Mouse (Mus musculus): ENCODE measurements around the gene Il11.

The Il11 gene

DNA sequence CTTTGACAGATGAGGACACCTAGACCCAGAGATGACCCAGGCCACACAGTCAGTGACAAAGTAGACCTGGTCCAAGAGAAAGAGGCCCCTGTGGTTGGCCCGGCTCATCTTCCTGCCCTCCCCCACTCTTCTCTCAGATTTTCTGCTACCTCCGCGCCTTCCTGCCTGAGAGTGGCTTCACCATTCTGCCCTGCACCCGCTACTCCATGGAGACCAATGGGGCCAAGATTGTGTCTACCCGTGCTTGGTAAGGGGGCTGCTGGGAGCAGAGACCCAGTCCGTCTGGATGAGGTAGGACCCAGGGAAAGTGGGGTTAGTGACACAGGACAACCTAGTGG lies 40.2 kb downstream of the Il11 start:
- no peak for DNase-seq

DNA sequence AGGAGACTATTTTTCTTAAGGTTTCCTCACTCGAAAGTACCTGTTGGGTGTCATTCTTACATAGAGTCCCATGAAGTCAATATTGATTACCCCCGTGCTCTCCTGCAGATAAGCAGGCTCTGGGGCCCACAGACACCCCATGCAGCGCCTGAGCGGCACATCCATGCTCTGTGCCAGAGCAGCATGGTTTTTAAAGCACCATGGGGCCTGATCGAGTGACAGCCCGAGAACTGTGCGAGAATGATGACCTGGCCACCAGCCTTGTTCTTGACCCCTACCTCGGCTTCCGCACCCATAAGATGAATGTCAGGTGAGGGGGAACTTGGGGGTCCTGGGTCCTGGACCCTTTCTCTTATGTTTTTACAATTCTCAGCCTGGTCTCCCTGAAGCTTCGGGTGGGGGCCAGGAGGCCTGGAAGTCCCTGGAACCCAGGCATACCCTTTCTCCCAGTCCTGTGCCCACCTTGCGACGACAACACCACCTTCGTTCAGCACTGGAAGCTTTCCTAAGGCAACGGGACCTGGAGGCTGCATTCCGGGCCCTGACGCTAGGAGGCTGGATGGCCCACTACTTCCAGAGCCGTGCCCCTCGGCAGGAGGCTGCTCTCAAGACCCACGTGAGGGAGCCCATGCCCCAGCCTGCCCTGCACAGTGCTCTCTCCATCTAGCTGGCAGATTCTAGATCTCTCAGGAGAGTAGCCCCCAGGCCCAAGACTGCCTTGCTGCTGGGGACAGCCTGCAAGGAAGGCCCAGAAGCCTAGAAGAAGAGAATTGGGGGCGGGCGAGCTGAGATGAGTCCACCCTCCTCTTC lies 40.8 kb downstream of the Il11 start:
- no peak for DNase-seq

DNA sequence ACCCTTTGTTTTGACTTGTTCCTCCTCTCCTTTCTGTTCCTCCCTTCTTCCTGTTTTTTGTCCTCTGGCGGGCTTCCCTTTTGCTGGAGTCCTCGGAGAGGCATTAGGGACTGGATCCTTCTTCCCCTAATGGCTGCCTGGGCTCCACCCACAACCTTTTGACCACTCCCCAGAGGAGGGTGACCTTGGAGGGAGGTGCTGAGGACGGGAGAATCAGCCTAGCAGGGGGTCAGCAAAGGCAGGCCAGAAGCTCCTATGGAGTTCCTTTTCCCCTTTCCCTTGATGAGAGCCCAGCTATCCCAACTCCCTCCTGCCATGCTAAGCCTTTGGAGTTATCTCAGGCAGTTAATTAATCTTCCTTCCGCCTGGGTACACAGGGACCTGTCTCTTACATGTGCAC lies 41.5 kb downstream of the Il11 start:
- DNase-seq = peak; percentile 66 to 75

DNA sequence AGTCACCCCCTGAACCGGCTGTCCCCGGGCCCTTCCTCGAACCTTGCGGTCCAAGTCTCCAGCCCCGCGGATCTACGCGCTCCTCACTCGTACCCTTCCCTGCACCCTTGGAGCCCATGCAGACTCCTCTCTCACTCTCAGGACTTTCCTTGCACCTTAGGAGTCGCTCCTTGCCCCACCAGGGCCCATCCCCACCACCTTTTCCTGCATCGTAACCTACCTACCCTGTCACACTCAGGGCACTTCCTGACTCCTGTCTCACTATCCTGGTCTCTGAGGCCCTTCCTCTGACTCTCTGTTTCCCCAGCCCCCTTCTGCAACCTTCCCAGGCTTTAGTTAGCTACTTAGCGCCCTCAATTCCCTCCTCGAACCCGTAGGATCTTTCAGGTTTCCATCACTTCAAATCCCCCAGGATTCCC lies 42.3 kb downstream of the Il11 start:
- no peak for DNase-seq

DNA sequence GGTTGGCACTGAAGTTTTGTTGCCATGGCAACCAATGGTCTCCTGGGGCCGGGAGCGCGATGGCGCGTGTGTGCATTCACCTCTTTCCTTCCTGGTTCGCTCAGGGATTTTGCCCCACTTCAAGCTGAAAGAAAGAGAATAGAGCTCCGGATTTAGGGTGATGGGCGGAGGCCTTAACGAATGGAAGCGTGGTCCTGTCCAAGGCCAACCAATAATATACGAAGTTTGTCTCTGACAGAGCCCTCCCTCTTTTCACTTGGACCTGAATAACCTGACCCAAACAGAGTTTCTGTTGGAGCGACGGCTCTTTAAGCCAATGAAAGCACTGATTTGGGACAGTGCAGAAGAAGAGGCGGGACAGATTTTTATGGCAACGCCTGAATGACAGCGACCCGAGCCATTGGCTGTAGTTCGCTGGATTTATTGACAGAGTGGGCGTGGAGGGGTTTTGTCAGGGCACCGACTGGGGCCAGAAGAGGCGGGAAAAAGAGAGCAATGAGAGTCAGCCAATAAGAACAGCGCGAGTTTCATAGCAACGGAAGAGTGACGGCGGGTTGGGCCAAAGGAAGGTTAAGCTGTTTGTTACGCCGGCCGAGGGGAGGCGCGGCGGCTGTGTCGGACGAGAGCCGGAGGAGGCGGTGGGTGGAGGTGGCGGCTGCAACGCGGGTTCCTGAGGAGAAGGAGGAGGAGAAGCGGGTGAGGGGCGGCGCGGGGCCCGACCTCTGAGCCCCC lies 42.9 kb downstream of the Il11 start, which contains the start of gene Kmt5c:
Gene Kmt5c, plus strand, starts transcription at position 572 of the 732 bp plus-strand sequence.
- DNase-seq = peak; percentile 98 to 99

DNA sequence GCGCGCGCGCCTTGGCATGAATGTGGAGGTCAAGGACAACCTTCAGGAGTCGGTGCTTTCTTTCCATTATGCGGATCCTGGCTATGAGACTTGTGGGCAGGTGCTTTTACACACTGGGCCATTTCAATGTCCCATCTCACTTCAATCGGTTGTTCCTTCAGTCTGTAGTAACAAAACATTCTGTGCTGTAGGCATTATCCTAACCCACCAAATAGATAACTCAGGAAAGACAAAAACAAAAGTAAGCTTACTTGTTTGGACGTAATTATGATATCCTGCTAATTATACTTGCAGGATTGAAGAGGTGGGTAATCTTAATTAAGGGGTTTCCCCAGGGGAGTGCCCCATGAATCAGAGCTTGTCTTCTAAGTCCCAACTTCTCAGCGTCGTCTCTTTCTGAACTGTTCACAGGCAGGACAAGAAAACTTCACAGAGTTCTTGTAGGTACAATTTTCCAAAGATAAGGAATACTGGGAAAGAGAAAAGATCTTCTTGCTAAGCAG lies 43.6 kb downstream of the Il11 start:
- DNase-seq = no peak

DNA sequence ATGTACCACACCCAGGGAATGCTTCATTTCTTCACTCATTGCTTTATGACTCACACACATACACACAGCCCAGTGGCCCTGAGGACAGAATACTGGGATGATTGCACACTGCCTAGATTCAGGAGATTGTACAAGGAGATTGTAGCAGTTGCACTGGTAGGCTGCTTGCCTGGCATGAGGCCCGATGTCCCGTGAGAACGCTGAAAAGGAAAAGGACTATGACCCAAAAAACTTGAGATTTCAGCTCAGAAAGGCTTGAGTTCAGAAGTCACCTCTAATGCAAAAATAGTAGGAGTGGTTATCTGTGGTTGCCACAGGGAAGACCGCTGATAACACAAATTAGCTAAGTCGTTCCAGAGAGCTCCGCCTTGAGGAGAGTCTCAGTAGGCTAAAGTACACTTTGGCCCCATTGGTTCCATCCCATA lies 49.7 kb downstream of the Il11 start:
- no peak for DNase-seq

DNA sequence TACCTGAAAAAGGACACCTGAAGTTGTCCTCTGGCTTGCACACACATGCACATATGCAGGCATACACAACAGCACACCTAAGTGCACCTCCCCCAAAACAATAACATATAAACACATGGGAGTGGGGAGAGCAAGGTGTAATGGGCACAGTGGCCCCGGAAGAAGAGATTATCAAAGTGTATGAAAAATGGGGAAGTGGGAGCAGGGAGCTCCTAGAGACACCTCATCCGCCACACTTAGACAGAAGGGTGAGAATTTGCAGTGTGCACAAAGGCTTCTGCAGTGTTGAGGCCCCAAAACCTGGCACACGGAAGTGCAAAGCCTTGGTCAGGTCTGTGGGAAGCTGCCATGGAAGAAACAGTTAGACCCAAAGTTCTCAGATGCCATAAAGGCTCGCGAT lies 51.6 kb downstream of the Il11 start:
- no peak for DNase-seq

DNA sequence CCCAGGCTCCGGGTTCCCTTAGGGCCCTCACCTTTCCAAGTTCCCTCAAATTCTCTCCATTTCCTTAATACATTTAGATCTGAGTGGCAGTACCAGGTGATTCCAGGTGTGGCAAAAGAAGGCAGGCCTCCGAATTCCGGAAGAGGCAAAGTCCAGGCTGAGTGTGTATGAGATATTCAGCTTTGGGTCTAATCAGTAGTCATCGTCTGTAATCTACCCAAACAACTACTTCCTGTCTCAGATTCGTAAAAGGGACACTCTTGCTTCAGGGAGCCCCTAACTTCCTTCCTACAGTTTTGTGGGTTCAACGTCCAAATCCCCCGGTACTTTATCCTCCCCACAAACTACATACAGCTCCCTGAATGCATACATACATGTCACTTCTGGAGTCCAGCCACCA lies 57.5 kb downstream of the Il11 start, which contains the start of gene Tmem150b:
Gene Tmem150b, minus strand, starts transcription at position 81 of the 400 bp plus-strand sequence.
- no peak for DNase-seq

DNA sequence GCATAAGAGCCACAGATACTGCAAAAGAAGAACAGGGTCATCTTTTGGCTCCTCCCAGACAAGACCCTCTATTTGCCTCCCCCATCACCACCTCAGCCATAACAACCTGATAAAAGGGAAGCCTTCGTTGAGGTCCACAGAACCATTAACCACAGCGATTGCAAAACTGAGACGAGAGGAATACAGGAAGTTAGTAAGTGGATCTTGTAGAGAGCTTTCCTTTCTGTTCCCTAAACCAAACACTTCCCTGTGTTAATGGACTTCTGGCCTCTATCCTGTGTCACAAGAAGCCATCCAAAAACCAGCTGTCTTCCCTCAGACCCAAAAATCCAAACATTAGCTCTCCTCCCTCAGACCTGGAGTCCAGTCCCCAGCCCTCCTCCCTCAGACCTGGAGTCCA lies 58.3 kb downstream of the Il11 start:
- peak in 1 of 2 experiments; percentile 32 for DNase-seq

DNA sequence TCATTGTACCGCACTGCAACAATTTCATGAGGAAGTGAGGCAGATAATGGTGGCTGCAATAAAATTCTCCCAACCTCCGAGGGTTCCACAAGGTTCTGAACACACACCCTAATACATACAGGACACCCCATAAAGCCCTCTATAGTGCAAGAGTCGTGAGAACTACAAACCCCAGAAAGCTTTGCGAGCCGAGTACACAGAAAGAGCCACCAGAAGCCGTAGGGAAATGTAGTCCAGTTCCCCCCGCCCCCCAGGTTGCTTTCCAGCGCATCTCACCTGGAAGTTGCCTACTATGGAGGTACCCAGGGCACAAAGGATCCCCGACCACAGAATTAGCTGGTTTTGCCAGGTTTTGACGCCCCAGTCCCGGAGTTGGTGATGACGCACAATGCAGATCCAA lies 59.2 kb downstream of the Il11 start:
- peak in 1 of 2 experiments; percentile 45 for DNase-seq
